Mouse (Mus musculus): ENCODE data around the gene Card10. TPM values are rescaled to one million over a fixed set of nuclear protein-coding genes. Genes with fewer than 3 reads are reported as not detected.

Card10 gene
- polyA plus RNA-seq, 1 experiment from 2014 or later: 3.3 TPM

DNA sequence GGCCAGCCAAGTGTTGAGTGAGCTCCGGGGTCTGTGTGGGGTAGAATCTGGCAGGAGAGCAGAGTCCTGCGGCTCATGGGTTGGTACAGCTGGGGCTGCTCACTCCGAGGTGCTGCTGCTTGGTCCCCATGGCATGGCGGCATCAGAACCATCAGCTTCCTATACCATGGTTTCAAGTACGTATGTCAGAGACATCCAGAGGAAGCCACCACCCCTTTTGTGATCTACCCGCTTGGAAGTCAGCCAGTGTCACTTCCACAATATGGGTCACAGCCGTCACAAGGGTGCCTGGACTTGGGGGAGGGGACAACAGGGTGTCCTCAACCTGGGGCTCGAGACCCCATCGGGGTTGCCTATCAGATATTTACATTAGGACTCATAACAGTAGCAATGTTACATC, 7.3 kb upstream of the Card10 start:
- no peak overlapping the region for H3K27ac ChIP-seq
- H3K27me3 ChIP-seq: peaks cover 44% of the 10 kb centered on the region
- no peak for ATAC-seq (ENCODE audit: insufficient number of reproducible peaks, insufficient read depth, low FRiP score, low TSS enrichment, low read depth)
- no peaks in the 10 kb centered on the region for H3K9me3 ChIP-seq
- WGBS: 84% methylated on average over 9 of the region's 9 CpGs
- no peak overlapping the region for H3K4me2 ChIP-seq
- H3K4me1 ChIP-seq (replicated peaks): peaks cover 12% of the 10 kb centered on the region
- no peaks in the 10 kb centered on the region for H3K36me3 ChIP-seq
- no peak overlapping the region for H3K4me3 ChIP-seq (replicated peaks)
- no peak overlapping the region for H3K9ac ChIP-seq (replicated peaks)

DNA sequence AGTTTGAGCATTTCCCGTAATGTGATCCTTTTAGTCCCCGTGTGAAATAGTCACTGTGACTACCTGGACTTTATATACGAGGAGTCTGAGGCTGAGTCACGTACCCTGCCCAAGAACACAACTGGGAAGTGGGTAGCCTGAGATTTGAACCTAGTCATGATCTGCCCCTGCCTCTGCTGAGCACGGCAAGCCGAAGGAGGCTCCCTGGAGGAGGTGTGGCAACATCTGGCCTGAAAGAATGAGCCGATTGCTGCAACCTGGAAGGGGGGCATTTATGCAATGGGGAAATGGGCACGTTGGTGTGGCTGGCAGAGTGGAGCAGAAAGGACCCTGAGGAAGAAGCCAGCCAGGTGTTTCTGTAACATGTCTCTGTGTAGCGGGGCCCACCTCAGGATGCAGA, 6.9 kb upstream of the Card10 start:
- 52% methylated on average over 9 of the region's 9 CpGs for WGBS
- Histone ChIP-seq H3K36me3 (no peaks in the 10 kb centered on the region), H3K9me3 (no peaks in the 10 kb centered on the region), H3K9ac (replicated peaks) (no peak overlapping the region), H3K27me3 (peaks cover 48% of the 10 kb centered on the region), H3K27ac (no peak overlapping the region), H3K4me3 (replicated peaks) (no peak overlapping the region), H3K4me2 (no peak overlapping the region), H3K4me1 (replicated peaks) (peaks cover 12% of the 10 kb centered on the region)
- ATAC-seq (ENCODE audit: insufficient number of reproducible peaks, insufficient read depth, low FRiP score, low TSS enrichment, low read depth): no peak

DNA sequence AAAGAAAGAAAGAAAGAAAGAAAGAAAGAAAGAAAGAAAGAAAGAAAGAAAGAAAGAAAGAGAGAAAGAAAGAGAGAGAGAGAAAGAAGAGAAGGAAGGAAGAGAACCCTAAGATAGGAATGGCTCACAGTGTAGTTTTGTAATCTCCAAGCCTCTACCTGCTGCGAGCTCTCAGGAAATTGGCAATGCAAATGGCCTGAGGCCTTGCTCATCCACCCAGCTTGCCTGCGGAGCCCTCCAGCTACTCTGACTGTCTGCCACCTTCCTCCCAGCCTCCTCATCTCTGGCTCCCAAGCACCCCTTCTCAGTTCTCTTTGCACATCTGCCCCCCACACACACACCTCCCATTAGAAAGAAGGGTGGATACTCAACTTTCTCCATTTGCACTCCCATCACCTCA, 6.1 kb upstream of the Card10 start:
- Histone ChIP-seq H3K27me3 (peaks cover 55% of the 10 kb centered on the region), H3K4me1 (replicated peaks) (peaks cover 12% of the 10 kb centered on the region), H3K9ac (replicated peaks) (no peak overlapping the region), H3K4me3 (replicated peaks) (no peak overlapping the region), H3K36me3 (no peaks in the 10 kb centered on the region), H3K27ac (no peak overlapping the region), H3K4me2 (no peak overlapping the region), H3K9me3 (no peaks in the 10 kb centered on the region)
- WGBS: 73% methylated on average over 2 of the region's 2 CpGs
- no peak for ATAC-seq (ENCODE audit: insufficient number of reproducible peaks, insufficient read depth, low FRiP score, low TSS enrichment, low read depth)

DNA sequence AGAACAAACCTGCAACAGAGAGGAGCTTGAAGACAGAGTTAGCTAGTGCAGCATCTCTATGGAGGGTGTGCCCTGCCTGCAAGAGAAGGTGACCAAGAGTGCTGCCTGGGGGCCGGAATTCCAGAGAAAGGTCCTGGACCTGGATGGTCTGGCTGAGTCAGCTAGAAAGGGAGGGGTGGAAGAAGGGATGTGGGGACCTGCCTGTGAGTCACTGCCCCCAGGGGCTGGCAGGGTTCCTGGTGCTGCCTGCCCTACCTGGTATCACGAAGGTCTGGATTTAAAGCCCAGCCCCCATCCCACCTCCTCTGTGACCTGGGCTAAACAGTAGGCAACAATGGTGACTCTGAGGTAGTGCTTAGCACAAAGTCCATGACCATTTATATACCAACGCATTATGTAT, 4.3 kb upstream of the Card10 start:
- Histone ChIP-seq H3K27ac (no peak overlapping the region), H3K9me3 (no peaks in the 10 kb centered on the region), H3K27me3 (peaks cover 74% of the 10 kb centered on the region), H3K9ac (replicated peaks) (no peak overlapping the region), H3K4me2 (no peak overlapping the region), H3K4me1 (replicated peaks) (peaks cover 17% of the 10 kb centered on the region), H3K4me3 (replicated peaks) (no peak overlapping the region), H3K36me3 (no peaks in the 10 kb centered on the region)
- WGBS: 74% methylated on average over 3 of the region's 3 CpGs
- ATAC-seq (ENCODE audit: insufficient number of reproducible peaks, insufficient read depth, low FRiP score, low TSS enrichment, low read depth): no peak

GRCm38 (mm10) chr15:78806614-78807013, 3.8 kb upstream of the Card10 start:
- no peak overlapping the region for H3K9ac ChIP-seq (replicated peaks)
- no peak for ATAC-seq (ENCODE audit: insufficient number of reproducible peaks, insufficient read depth, low FRiP score, low TSS enrichment, low read depth)
- no peak overlapping the region for H3K4me3 ChIP-seq (replicated peaks)
- H3K4me2 ChIP-seq: no peak overlapping the region
- no peaks in the 10 kb centered on the region for H3K36me3 ChIP-seq
- no peak overlapping the region for H3K27ac ChIP-seq
- no peaks in the 10 kb centered on the region for H3K9me3 ChIP-seq
- peaks cover 21% of the 10 kb centered on the region for H3K4me1 ChIP-seq (replicated peaks)
- 42% methylated on average over 2 of the region's 2 CpGs for WGBS
- peaks cover 79% of the 10 kb centered on the region for H3K27me3 ChIP-seq

- peaks cover 18% of the 10 kb centered on the region for H3K4me1 ChIP-seq (replicated peaks)
- no peak overlapping the region for H3K4me3 ChIP-seq (replicated peaks)
- H3K36me3 ChIP-seq: no peaks in the 10 kb centered on the region
- 72% methylated on average over 2 of the region's 2 CpGs for WGBS
- H3K27ac ChIP-seq: no peak overlapping the region
- ATAC-seq (ENCODE audit: insufficient number of reproducible peaks, insufficient read depth, low FRiP score, low TSS enrichment, low read depth): no peak
- no peak overlapping the region for H3K4me2 ChIP-seq
- H3K27me3 ChIP-seq: peaks cover 92% of the 10 kb centered on the region
- no peaks in the 10 kb centered on the region for H3K9me3 ChIP-seq
- no peak overlapping the region; the same call in 1 of the 2 replicates for H3K9ac ChIP-seq (replicated peaks)
Measured at GRCm38 (mm10) chr15:78805351-78805750, 2.5 kb upstream of the Card10 start.

DNA sequence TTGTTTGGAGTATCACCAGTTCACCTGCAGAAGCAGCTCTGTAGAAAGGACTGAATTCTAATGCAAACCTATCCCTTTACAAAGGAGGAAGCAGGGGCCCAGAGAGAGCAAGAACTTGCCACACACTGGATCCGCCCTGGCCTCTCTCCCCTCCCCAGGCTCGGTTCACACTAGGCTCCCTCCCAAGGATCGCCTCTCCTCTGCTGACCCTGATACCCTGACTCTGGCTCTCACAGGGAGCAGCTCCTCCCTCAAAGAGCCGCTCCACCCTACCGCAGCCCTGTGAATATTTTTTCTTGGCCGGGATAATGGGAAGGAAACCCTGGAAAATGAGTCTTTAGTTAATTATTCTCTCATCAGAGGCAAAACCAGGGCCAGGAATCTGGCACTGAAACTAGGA, 1.5 kb upstream of the Card10 start:
- Histone ChIP-seq H3K4me1 (replicated peaks) (peaks cover 11% of the 10 kb centered on the region), H3K9ac (replicated peaks) (no peak overlapping the region), H3K4me3 (replicated peaks) (no peak overlapping the region), H3K9me3 (no peaks in the 10 kb centered on the region), H3K27ac (no peak overlapping the region), H3K27me3 (peaks cover 94% of the 10 kb centered on the region), H3K4me2 (no peak overlapping the region), H3K36me3 (no peaks in the 10 kb centered on the region)
- 9% methylated on average over 6 of the region's 6 CpGs for WGBS
- no peak for ATAC-seq (ENCODE audit: insufficient number of reproducible peaks, insufficient read depth, low FRiP score, low TSS enrichment, low read depth)

GRCm38 (mm10) chr15:78803499-78803900, 658 bp upstream of the Card10 start:
- H3K27me3 ChIP-seq: peaks cover 98% of the 10 kb centered on the region
- 3% methylated on average over 8 of the region's 8 CpGs for WGBS
- no peak overlapping the region for H3K9ac ChIP-seq (replicated peaks)
- no peaks in the 10 kb centered on the region for H3K36me3 ChIP-seq
- H3K4me1 ChIP-seq (replicated peaks): peaks cover 14% of the 10 kb centered on the region
- H3K4me2 ChIP-seq: no peak overlapping the region
- no peak overlapping the region for H3K4me3 ChIP-seq (replicated peaks)
- ATAC-seq (ENCODE audit: insufficient number of reproducible peaks, insufficient read depth, low FRiP score, low TSS enrichment, low read depth): no peak
- H3K27ac ChIP-seq: no peak overlapping the region
- H3K9me3 ChIP-seq: no peaks in the 10 kb centered on the region

GRCm38 (mm10) chr15:78801971-78802741, 686 bp downstream of the Card10 start:
- 5% methylated on average over 64 of the region's 67 CpGs for WGBS
- ATAC-seq (ENCODE audit: insufficient number of reproducible peaks, insufficient read depth, low FRiP score, low TSS enrichment, low read depth): no peak
- Histone ChIP-seq H3K4me1 (replicated peaks) (peaks cover 18% of the 10 kb centered on the region), H3K9ac (replicated peaks) (peak overlapping the region; percentile 54; the same call in 1 of the 2 replicates), H3K4me3 (replicated peaks) (peak overlapping the region; percentile 56), H3K27ac (no peak overlapping the region), H3K4me2 (peak overlapping the region; percentile 75), H3K36me3 (no peaks in the 10 kb centered on the region), H3K9me3 (no peaks in the 10 kb centered on the region), H3K27me3 (peaks cover 98% of the 10 kb centered on the region)

DNA sequence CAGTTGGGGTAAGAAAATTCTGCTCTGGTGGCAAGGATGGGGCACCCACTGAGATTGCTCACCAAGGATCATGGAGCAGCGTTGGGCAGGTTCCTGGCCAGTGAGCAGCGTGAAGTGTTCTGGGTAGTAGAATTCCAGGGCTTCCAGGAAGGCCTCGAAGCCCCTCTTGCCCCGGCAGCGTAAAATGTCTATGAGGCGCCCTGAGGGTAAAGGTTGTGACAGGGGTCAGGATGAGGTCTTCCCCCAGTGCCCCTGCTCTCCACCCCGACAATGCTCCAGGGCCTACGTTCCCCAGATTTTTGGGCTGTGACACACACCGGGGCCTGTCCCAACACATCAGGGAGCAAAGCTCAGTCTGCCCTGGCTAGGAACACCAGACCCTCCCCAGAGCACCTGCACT, 1.3 kb downstream of the Card10 start:
- Histone ChIP-seq H3K9ac (replicated peaks) (no peak overlapping the region), H3K4me1 (replicated peaks) (peaks cover 24% of the 10 kb centered on the region), H3K4me2 (peak overlapping the region; percentile 75), H3K27ac (no peak overlapping the region), H3K4me3 (replicated peaks) (peak overlapping the region; percentile 56), H3K36me3 (no peaks in the 10 kb centered on the region), H3K9me3 (no peaks in the 10 kb centered on the region), H3K27me3 (peaks cover 98% of the 10 kb centered on the region)
- no peak for ATAC-seq (ENCODE audit: insufficient number of reproducible peaks, insufficient read depth, low FRiP score, low TSS enrichment, low read depth)
- WGBS: 64% methylated on average over 9 of the region's 9 CpGs

DNA sequence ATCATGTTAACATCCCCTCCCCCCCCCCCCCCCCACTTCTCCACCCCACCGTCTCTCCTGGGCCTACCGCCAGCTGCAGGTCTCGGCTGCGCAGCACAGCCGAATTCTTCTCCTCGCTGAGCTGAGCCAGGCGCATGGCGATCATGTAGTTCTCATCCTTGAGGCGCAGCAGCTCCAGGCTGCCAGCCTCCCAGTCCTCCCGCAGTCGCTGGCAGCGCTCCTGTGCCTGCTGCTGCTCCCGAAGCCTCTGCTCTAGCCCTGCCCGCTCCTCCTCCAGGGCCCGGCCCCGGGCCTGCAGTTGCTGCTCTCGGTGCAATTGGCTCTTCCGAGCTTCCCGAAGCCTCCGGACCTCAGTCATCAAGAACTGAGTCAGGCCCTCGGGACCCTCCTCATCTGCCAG, 3.8 kb downstream of the Card10 start:
- peaks cover 98% of the 10 kb centered on the region for H3K27me3 ChIP-seq
- 35% methylated on average over 21 of the region's 21 CpGs for WGBS
- H3K9ac ChIP-seq (replicated peaks): no peak overlapping the region
- no peaks in the 10 kb centered on the region for H3K36me3 ChIP-seq
- no peak overlapping the region for H3K4me2 ChIP-seq
- no peak overlapping the region for H3K4me3 ChIP-seq (replicated peaks)
- no peaks in the 10 kb centered on the region for H3K9me3 ChIP-seq
- no peak for ATAC-seq (ENCODE audit: insufficient number of reproducible peaks, insufficient read depth, low FRiP score, low TSS enrichment, low read depth)
- H3K27ac ChIP-seq: no peak overlapping the region
- peaks cover 34% of the 10 kb centered on the region for H3K4me1 ChIP-seq (replicated peaks)

GRCm38 (mm10) chr15:78797060-78797329, 5.8 kb downstream of the Card10 start:
- no peak for ATAC-seq (ENCODE audit: insufficient number of reproducible peaks, insufficient read depth, low FRiP score, low TSS enrichment, low read depth)
- peaks cover 28% of the 10 kb centered on the region for H3K4me1 ChIP-seq (replicated peaks)
- H3K27ac ChIP-seq: no peak overlapping the region
- H3K4me2 ChIP-seq: no peak overlapping the region
- 39% methylated on average over 8 of the region's 8 CpGs for WGBS
- H3K4me3 ChIP-seq (replicated peaks): no peak overlapping the region
- H3K9ac ChIP-seq (replicated peaks): no peak overlapping the region
- H3K9me3 ChIP-seq: no peaks in the 10 kb centered on the region
- H3K36me3 ChIP-seq: no peaks in the 10 kb centered on the region
- H3K27me3 ChIP-seq: peaks cover 98% of the 10 kb centered on the region
